8 mouse cellular contexts compared by ENCODE assay signal in genomic region chr8:116946268-116946838, GRCm38 (mm10). TPM values are rescaled to one million over a fixed set of nuclear protein-coding genes. Genes with fewer than 3 reads are reported as not detected.
DNase-seq lines count a peak whose midpoint lies in the region; ATAC-seq lines count a peak whose summit lies in the region.

No protein-coding gene starts in this region.

- ATAC-seq in midbrain, embryonic 11.5 days (ENCODE audit: low FRiP score) = no peak

- H3K4me3 ChIP-seq in midbrain, embryonic 11.5 days (ENCODE audit: low read depth, low read length) = no peak overlapping the region

- H3K9me3 ChIP-seq in midbrain, embryonic 11.5 days (ENCODE audit: control insufficient read depth, low read length) = no peaks in the 10 kb centered on the region

- no peak overlapping the region for H3K9ac ChIP-seq in midbrain, embryonic 11.5 days (ENCODE audit: low read length)

- H3K27me3 ChIP-seq in midbrain, embryonic 11.5 days (ENCODE audit: control insufficient read depth, insufficient read depth, low read length) = no peaks in the 10 kb centered on the region

- H3K36me3 ChIP-seq in midbrain, embryonic 11.5 days (ENCODE audit: control insufficient read depth, insufficient read depth, low read length) = no peaks in the 10 kb centered on the region

- 87% methylated on average over 21 of the region's 21 CpGs for WGBS in midbrain, embryonic 11.5 days

- DNase-seq in layer of hippocampus, adult 11-12 months (ENCODE audit: low spot score) = peak; percentile 50
- no peak for DNase-seq in layer of hippocampus, adult 9-10 months (ENCODE audit: low spot score)
- DNase-seq in brain, adult 2 months (ENCODE audit: low read depth, low spot score) = peak; percentile 83
- peak; percentile 67 for DNase-seq in heart, postnatal 4 days
- DNase-seq in lung, postnatal 36 days = peak; percentile 26
- DNase-seq in cerebellum, postnatal 4 days (ENCODE audit: low spot score in 2 of 2) = no peak
- no peak for DNase-seq in embryo, embryonic 9.5 days (ENCODE audit: extremely low spot score)
- DNase-seq in midbrain, embryonic 11.5 days (ENCODE audit: low spot score, missing footprints) = no peak

- H3K4me1 ChIP-seq in midbrain, embryonic 11.5 days (ENCODE audit: control insufficient read depth, insufficient read depth, low read length) = peaks cover 9% of the 10 kb centered on the region; the same call in 1 of the 2 replicates

- no peak overlapping the region for H3K27ac ChIP-seq in midbrain, embryonic 11.5 days (ENCODE audit: low read depth, low read length)

- H3K4me2 ChIP-seq in midbrain, embryonic 11.5 days = no peak overlapping the region

RNA-seq across cellular contexts. Expression of gene Atmin, which starts 3.2 kb away (rescaled TPM):
- total RNA-seq in heart, postnatal 4 days (2021) = 10 to 100 TPM; 17.7 to 18.3 TPM
- 16.8 and 17.5 TPM in 2 replicates for polyA plus RNA-seq in midbrain, embryonic 11.5 days (2014; fragmentation: Nextera tagmentation; extraction: Ambion mirVana)

RNA-seq across cellular contexts. Expression of gene Cenpn, which starts 24.8 kb away (rescaled TPM):
- 10 to 100 TPM; 19.4 to 21.6 TPM for total RNA-seq in heart, postnatal 4 days (2021)
- 53.0 and 54.0 TPM in 2 replicates for polyA plus RNA-seq in midbrain, embryonic 11.5 days (2014; fragmentation: Nextera tagmentation; extraction: Ambion mirVana)

RNA-seq across cellular contexts. Expression of gene Cmc2, which starts 25.1 kb away (rescaled TPM):
- total RNA-seq in heart, postnatal 4 days (2021) = 10 to 100 TPM; 55.0 to 55.2 TPM
- polyA plus RNA-seq in midbrain, embryonic 11.5 days (2014; fragmentation: Nextera tagmentation; extraction: Ambion mirVana) = 77.6 and 79.5 TPM in 2 replicates

RNA-seq across cellular contexts. Expression of gene 1700030J22Rik, which starts 32.4 kb away (rescaled TPM):
- under 1 TPM; 0.47 to 0.55 TPM for total RNA-seq in heart, postnatal 4 days (2021)
- polyA plus RNA-seq in midbrain, embryonic 11.5 days (2014; fragmentation: Nextera tagmentation; extraction: Ambion mirVana) = 2.7 and 3.8 TPM in 2 replicates

RNA-seq across cellular contexts. Expression of gene Gcsh, which starts 47.0 kb away (rescaled TPM):
- 10 to 100 TPM; 38.6 to 38.8 TPM for total RNA-seq in heart, postnatal 4 days (2021)
- polyA plus RNA-seq in midbrain, embryonic 11.5 days (2014; fragmentation: Nextera tagmentation; extraction: Ambion mirVana) = 146 and 158 TPM in 2 replicates

Comparison
In these comparisons a context has a peak if more than half of its experiments do, and no peak if none do; other contexts are left out.
1. DNase-seq: peak in layer of hippocampus, adult 11-12 months (single experiment), brain, adult 2 months (single experiment), heart, postnatal 4 days (single experiment) and lung, postnatal 36 days (single experiment); none in layer of hippocampus, adult 9-10 months (single experiment), cerebellum, postnatal 4 days (0 of 2), embryo, embryonic 9.5 days (single experiment) and midbrain, embryonic 11.5 days (single experiment).